Mouse (Mus musculus): ENCODE data around the gene 3110040M04Rik.
"Not testable (repeated sequence)": the region's sequence is repeated elsewhere in the genome, so short reads cannot be mapped to it uniquely, and the experiment has no call there.

The 3110040M04Rik gene

DNA sequence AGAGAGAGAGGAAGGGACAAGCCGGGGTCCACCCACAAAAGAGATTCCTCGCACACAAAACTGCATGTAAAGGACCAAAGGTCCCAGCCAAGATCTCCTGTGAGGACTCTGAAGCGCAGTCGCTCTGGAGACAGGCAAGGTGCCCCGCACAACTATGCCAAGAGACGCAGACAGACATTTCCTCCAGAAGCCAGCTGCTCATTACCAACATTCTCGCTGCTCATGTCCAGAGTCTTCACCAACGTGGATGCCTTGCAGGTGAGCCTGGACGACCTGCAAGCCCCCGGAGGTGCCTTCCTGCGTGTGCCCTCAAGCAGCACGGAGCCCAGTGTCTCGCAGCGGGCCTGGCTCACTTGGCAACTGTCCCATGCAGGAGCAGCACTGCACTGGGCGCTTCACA lies 11.2 kb upstream of the 3110040M04Rik start:
- DNase-seq = not testable (repeated sequence)

DNA sequence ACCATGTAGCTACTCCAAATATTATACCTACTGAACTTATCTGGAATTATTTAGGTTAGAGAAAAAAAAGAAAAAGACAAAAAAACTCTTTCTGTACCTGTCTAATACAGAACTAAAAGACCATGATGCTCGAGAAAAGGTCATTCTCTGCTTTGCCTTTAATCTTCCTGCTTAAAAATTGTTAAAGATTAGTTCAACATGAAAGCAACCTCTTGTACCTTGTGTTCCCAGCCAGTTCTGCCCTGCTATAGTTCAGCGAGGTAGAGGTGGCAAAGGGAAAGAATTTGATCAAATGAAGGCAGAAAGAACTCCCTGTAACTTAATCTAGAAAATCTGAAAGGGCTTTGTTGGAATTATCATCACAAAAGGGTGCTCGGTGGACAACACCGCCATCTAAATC lies 7.9 kb upstream of the 3110040M04Rik start:
- not testable (repeated sequence) for DNase-seq

DNA sequence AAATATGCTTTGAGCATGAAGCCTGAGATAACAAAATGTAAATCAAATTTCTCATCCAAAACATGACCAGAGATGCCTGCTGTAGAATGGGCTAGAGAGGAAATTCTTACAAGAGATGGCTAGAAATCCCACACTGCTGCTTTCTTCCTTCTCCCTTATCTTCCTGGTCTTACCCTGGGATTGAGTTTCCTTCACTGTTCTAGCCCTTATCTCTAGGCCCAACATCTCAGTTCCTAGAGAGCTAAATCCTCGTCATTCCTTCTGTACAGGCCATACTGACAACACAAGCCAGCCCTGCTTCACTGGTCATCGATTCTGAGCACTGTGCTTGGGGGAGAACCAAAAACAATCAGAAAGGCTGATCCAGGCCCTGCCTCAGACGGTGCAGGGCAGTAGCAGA lies 7.2 kb upstream of the 3110040M04Rik start:
- DNase-seq = not testable (repeated sequence)

DNA sequence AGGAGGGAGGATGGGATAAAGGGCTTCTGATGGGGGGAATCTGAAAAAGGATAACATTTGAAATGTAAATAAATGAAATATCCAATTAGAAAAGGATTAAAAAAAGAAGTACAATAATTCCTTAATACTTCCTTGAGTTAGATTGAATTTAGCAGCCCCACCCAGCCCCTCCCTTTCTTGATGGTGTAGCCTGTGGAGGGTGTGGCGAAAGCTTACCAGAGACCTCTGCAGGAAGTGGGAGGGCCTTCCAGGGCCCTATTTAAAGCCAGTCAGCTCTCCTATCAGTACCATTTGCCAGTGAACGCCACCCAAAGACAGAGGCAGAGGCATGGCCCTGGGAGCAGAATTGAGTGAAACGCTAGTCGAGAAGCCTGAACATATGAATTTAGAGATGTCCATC lies 5.8 kb upstream of the 3110040M04Rik start, which contains the start of gene Gm47995:
Gene Gm47995, plus strand, starts transcription at position 329 of the 400 bp plus-strand sequence.
- not testable (repeated sequence) for DNase-seq

DNA sequence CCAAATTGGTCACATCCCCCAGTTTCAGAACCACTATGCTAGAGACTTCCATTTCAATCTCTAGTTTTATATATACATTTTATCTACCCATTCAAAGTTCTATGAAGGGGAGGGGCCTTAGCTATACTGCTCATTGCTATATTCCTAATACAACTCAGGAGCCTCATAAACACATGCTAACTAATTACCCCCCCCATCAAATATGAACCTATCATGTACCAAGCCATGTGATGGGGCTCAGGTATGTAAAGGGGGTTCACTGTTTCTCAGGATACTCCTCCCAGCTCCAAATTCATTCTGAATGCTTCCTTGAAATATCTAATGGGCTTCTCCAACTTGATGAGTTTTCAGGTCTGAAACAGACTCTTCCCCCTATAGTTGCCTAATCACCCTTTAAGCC lies 3.3 kb upstream of the 3110040M04Rik start:
- DNase-seq = not testable (repeated sequence)

DNA sequence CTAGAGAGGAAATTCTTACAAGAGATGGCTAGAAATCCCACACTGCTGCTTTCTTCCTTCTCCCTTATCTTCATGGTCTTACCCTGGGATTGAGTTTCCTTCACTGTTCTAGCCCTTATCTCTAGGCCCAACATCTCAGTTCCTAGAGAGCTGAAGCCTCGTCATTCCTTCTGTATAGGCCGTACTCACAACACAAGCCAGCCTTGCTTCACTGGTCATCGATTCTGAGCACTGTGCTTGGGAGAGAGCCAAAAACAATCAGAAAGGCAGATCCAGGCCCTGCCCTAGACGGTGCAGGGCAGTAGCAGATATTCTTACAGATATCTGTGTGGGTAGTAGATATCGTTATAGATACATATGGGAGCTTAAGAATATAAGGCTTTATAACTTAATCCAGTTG lies 1.1 kb upstream of the 3110040M04Rik start:
- DNase-seq = not testable (repeated sequence)

DNA sequence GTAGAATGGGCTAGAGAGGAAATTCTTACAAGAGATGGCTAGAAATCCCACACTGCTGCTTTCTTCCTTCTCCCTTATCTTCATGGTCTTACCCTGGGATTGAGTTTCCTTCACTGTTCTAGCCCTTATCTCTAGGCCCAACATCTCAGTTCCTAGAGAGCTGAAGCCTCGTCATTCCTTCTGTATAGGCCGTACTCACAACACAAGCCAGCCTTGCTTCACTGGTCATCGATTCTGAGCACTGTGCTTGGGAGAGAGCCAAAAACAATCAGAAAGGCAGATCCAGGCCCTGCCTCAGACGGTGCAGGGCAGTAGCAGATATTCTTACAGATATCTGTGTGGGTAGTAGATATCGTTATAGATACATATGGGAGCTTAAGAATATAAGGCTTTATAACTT lies 4.6 kb downstream of the 3110040M04Rik start:
- not testable (repeated sequence) for DNase-seq

DNA sequence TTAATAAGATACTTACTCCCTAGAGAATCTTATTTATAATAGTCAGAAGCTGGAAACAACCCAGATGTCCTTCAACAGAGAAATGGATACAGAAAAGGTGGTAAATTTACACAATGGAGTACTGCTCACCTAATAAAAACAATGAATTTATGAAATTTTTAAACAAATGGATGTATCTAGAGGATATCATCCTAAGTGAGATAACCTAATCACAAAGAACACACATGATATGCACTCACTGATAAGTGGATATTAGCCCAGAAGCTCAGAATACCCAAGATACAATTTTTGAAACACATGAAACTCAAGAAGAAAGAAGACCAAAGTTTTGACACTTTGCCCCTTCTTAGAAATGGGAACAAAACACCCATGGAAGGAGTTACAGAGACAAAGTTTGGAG lies 5.0 kb downstream of the 3110040M04Rik start:
- not testable (repeated sequence) for DNase-seq

DNA sequence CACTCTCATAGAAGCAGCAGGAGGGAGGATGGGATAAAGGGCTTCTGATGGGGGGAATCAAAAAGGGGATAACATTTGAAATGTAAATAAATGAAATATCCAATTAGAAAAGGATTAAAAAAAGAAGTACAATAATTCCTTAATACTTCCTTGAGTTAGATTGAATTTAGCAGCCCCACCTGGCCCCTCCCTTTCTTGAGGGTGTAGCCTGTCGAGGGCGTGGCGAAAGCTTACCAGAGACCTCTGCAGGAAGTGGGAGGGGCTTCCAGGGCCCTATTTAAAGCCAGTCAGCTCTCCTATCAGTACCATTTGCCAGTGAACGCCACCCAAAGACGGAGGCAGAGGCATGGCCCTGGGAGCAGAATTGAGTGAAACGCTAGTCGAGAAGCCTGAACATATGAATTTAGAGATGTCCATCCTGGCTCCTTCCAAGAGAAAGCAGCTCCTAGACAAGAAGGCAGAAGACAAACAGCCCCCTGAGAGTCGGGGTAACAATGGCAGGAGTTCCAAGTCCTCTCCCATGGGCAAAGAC lies 6.0 kb downstream of the 3110040M04Rik start, which contains the start of gene Gm47996:
Gene Gm47996, plus strand, starts transcription at position 308 of the 532 bp plus-strand sequence.
- not testable (repeated sequence) for DNase-seq

DNA sequence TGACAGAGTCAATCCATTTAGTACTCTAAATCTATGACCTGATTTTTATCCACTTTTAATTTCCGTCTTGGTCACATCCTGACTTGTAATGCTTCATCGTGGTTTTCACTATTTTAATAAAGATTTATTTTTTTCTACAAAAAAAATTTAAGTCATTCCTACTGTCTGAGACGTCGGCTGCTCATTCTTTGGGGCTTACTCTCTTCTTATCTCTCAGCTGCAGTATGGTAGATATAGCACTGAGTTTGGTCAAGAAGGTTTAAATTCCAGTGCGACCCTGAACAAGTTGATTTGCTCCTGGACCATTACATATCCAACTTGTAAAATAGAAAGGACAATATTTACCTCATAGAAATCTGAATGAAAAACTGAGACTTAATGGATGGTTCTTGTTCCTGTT lies 7.7 kb downstream of the 3110040M04Rik start:
- not testable (repeated sequence) for DNase-seq

DNA sequence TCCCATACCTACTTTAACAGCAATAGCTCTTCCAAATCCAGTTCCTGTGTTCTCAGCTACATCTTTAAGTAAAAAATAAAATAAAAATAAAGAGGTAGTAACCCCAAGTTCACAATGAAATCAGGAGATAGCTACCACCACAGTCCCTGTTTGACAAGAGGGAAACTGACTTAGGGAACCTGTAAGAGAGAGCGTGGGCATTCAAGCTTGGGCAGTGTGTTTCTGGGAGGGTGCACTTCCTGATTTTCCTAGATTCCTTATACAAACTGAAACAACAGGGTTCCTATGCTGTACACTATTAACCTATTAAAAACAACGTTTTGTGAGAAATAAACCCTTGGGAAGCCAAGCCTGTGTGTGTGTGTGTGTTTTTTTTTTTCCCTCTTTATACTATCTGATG lies 10.9 kb downstream of the 3110040M04Rik start:
- DNase-seq = no peak

DNA sequence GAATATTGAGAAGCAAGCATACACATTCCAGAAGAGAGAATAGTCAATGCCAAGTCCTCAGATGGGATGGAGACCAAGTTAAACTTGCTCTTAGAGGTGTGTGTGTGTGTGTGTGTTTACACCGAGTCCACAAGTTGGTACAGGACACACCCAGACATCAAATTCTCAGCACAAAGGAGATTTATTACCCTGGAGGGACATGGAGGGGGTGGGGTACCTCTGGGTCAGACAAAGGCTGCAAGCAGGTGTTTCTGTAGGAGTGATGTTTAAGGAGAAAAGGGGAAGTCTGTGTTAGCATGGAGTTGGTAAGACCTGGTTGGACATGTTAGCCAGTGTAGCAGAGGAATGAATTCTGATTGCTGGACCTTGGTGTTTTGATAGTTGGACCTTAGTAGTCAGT lies 12.1 kb downstream of the 3110040M04Rik start:
- no peak for DNase-seq

DNA sequence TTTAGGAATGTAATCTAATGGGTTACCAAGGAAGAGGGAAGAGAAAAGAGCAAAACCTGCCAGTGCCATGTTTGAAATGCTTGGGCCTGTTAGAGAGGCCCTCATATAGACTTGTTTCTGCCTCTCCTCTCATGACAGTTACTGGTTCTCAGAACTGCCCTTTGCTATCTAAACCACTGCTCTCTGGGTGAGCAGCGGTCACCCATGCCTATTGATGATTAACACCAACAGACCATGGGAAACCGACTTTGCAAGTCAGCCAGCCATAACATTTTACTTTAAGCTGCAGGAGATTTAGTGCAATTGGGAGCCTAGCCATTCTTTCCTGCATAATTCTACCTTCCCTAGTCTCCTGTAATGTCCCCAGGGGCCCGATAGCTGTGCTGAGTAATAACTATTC lies 12.5 kb downstream of the 3110040M04Rik start:
- DNase-seq = no peak

DNA sequence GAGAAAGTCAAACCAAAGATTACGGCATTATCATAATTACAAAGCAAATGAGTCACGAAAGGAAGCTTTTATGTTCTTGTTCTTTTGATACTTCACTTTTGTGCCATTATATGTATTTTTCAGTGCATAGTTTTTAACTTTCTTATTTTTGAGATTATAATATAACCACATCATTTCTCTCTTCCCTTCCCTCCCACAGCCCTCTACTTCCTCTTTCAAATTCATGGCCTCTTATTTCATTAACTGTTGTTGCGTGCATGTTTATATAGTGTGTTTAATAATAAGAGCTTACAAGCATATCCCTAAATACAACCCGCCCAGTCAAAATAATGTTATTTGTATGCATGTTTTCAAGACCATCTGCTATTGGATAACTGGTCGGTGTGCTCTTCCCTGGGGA lies 15.1 kb downstream of the 3110040M04Rik start:
- no peak for DNase-seq

DNA sequence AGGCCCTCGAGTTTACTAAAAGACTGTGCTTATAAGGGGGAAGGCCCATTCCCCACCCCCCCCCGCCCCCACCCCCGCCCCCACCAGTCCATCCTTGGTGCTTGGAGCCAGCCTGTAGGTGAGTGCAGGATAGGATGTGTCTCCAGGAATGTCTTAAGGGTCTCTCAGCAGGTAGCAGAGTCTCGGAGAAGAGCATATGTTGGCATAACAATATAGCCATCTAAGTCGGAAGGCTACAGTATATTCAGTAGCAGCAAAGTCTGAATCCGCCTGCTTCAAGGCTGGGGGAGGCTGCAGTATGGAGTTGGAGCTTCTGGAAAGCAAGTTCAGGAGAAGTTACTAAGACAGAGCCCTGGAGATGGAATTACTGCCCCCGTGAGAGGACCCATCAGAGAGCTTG lies 16.2 kb downstream of the 3110040M04Rik start:
- DNase-seq = no peak

DNA sequence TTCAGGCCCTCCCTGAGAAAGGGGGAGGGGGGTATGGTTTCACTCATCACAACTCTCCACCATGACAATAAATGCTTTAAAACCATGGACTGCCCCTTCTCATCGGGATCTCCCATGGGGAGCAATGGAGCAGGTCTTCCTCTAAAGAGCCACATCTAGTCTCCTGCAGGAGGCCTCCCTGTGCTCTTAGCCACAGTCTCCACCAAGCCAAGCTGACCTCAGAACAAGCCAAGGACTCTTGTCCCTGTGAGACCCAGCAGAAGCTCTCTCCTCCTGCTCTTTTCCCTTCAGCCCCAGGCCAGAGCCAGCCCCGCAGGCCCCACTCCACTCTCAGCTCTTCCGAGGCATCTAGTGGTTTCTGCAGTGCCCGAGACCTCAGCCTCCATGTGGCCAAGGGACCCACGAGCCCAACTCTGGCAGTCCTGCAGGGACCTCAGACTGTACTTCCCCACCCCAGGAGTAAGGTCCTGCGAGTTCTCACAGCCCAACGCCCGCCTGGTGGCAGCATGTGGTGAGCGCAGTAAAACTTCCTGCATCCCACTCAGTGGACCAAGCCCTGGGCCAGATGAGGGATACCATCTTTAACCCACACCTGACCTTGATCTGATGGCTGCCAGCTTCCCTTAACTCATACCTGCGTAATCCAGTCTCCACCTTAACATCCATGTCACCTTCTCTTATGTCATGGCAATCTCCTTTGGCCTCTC lies 18.8 kb downstream of the 3110040M04Rik start:
- no peak for DNase-seq

DNA sequence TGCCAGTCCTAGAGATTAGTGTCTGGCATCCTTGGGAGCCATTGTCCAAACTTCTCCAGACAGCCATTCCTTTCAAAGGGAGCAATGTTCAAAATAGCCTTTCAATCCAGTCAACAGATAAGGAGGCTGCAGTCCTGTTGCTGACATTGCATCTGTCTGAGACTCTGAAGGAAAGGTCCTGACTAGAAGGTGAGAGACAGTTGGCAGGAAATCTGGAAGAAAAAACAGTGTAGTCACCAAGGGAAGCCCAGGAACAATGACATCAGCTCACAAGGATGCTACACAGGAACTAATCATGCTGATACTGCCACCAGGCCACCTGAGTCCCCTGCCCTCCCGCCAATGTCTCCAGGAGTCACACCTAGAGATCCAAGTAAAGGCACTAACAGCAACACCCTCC lies 19.5 kb downstream of the 3110040M04Rik start:
- no peak for DNase-seq

DNA sequence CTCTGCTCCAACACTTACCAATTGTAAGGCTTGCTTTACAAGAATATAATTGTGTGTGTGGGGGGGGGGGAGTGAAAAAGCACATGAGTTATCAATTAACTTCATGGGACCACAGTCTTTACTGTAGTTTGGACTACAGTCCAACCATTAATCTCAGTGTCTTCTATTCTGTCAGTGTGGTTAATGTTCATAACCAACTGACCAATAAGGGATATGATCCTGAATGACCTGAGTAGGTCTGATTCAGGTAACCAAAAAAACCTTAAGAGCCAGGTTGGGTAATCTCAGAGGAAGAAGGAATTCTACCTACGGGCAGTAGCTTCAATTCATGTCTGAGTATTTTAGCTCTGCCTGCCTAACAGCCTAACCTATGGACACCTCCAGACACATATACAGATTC lies 20.6 kb downstream of the 3110040M04Rik start:
- DNase-seq = no peak

DNA sequence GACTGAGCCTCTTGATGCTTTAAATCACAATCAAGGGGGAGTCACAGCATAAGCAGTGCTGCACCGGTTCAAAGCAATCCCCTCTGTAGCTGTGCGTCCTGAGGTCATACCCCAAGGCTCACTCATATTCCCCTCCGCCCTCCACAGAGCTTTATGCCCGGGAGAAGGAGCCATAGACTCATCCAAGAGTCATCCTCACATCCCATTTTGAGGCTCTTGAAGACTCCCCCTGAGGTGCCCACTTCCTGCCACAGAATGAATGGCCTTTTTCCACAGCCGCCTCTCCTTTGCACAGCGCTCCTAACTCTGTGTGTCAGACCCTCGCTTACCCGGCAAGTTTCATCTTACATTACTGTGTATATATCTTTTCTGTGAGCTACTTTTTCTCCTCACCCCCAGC lies 23.6 kb downstream of the 3110040M04Rik start:
- no peak for DNase-seq

DNA sequence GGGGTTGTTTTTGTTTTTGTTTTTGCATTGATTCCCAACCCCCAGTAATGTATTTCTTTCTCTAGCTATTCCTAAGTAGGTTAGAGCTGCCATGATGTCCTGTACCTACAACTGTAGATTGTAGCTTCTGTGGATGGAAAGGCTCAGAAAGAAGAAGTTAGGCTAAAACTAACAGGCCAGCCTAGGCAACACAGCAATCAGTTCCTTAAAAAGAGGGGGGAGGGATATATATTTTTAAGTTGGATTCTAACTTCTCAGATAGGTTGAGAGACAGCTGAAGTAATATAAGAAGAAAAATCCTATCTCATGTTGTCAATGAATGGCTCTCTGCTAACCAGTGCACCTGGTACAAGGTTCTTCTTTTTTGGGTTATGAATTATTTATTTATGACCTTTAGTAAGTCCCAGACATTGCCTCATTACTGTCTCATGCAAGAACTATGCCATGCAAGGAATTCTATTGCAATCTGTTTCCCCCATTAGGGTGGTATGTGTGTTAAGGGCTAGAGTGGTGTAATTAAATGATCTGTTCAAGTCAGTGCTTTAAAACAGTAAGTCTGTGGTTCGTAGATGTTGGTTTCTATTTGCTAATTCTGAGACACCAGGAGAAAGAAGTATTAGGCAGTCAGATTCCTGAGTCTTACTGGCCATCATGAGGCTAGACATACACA lies 24.5 kb downstream of the 3110040M04Rik start:
- DNase-seq = no peak

DNA sequence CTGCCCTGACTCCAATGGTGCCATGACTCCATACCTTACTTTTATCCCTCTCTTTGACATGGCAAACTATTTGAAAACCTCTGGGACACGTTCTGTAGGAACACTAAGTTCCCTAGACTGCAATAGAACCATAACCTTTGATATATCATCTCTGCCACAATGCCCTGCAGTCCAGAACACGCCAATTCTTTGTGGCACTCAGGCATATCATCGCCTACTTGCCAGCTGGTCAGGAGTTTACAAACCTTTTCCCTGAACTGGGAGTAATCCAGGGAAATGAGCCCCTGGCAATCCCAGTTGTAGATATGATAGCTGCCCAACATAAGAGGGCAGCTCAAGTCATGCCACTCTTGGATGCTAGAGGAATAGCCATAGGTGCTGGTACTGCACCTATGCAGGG lies 28.4 kb downstream of the 3110040M04Rik start:
- no peak for DNase-seq

DNA sequence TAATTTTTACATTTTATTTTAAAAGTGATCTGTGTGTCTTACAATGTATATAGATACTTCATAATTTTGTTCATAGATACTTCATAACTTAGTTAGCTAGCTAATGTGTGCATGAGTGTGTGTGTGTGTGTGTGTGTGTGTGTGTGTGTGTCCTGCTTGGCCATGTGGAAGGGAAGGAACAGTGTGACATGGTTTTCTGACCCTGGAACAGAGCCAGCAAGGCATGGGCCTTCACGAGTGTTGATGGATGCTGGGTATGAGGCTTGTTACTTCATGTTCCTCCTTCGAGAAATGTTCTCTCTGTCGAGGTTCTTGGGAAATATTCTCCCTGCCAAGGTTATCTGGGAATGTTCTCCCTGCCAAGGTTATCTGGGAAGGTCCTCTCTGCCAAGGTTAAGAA lies 29.8 kb downstream of the 3110040M04Rik start:
- DNase-seq = no peak

DNA sequence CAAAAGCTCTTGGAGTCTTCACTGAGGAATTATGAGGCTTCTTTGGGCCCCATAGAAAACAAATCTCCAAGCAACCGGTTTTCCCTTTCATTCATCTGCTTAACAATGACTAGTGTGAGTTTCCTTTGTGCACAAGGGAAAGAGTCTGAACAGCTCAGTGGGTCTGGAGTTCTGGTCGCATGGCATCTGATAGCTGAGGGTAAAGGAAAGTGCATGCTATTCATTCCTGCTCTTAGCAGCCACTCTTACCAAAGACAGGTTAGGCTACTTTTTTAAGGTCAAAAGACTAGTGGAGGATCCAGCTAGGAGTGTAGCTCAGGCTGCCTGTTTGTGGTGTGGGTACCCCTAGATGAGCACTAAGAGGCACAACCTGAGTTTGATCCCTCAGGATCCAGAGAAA lies 31.7 kb downstream of the 3110040M04Rik start:
- no peak for DNase-seq
